Mouse (Mus musculus): Measurements from ENCODE around the gene Zfyve1. TPM values are rescaled to one million over a fixed set of nuclear protein-coding genes. Genes with fewer than 3 reads are reported as not detected.
A peak's percentile ranks its signal among the peaks of the same experiment; 100 is the strongest.
"Not testable (repeated sequence)": the region's sequence is repeated elsewhere in the genome, so short reads cannot be mapped to it uniquely, and the experiment has no call there.

Gene Zfyve1
- 10 to 100 TPM; 16.5 to 17.7 TPM for total RNA-seq (2021)
- long read RNA-seq, experiment 1, full-length matches to known transcripts: 12 of 16 reads
- long read RNA-seq, experiment 1, partial matches to known transcripts: 0 of 16 reads
- long read RNA-seq, experiment 1, other reads (novel, unspliced or antisense): 4 of 16 reads
- long read RNA-seq, experiment 2, full-length matches to known transcripts: 4 of 10 reads
- long read RNA-seq, experiment 2, partial matches to known transcripts: 4 of 10 reads
- long read RNA-seq, experiment 2, other reads (novel, unspliced or antisense): 2 of 10 reads

DNA sequence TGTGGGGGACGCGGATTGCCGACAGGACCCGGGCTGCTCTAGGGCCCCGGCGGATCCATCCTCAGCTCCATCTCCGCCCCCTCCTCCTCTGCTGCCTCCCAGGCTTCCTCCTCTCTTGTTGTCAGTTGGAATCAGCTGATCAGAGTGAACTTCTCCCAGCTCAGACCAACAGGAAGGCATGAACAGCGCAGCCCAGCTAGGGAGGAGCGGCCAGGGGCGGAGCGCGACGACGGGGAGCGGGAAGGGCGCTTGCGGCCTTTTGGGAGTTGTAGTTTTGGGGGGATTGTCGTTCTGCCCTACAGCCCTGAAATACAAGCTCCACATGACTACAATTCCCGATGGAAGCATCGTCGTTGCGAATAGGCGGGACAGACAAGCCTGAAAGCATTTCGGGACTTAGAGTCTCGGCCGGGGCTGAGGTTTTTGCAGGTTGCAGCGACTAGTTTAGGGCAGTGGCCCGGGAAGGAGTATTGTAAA, at the start of gene Zfyve1:
TSS of gene Zfyve1 (minus strand) at position 198 of the 477 bp plus-strand sequence.
- peak; percentile 84 for DNase-seq

DNA sequence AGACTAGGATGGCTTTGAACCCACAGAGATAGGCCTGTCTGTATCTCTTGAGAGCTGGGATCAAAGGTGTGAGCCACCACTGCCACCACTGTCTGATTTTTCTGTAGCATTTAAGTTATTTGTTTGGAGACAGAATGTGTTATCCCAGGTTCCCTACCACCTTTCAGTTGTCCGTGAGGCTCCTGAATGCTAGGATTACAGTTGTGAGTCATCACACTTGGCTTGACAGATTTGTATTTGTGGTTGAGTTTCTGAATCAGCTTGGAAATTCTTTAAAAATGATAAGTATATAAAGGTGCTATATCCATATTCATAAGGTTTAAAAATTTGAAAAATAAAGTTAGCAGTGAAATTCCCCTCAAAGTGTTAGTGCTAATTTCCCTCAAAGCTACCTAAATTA, 46.1 kb upstream of the Zfyve1 start:
- DNase-seq: no peak

DNA sequence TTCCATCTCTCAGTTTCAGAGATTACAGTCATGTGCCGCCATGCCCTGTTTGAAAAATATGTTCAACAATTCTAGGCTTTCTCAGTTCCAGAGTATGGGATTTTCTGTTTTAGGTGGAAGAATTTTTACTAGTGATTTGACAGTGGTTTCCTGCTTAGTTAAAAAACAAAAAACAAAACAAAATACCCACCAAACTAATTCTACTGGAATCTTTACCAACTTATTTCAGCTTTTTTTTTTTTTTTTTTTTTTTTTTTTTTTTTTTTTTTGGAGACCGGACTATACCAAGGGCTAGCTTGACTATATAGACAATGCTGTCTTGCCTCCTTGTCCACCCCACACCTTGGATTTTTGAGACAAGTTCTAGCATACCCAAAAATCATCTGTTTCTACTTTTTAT, 44.2 kb upstream of the Zfyve1 start:
- no peak for DNase-seq

DNA sequence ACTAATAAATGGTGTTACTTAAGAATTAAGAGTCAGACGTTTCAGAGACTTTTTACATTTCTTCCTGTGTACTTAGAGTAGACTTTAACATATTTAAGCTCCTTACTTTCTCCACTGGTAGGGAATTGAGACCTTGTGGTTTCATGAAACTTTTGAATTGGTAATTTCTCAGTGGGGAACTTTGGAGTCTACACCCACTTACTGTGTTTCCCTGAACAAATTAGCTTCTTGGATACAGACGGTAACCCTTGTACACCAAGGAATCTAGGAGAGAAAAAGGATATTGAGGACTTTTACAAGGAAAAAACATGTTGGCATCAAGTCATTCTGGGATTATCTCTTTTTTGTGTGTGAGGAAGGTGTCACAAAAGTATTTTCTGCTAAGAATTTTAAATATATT, 36.8 kb upstream of the Zfyve1 start:
- DNase-seq: no peak

DNA sequence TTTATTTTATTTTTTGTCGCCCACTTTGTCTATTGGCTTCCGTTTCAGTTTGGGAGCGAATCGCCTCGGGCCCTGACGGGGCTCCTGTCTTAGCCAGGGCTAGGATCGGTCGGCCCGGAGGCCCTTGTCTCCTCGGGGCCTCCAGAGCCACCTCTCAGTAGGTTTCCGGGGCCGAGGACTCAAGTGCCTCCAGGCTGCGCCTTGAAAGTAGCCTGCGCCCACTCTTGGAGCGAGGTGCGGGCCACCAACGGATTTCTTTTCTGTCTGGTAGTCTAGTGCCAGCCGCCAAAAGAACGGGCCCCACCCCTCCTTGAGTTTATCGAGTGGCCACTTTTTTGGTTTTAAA, 35.6 kb upstream of the Zfyve1 start:
- DNase-seq: peak; percentile 51

DNA sequence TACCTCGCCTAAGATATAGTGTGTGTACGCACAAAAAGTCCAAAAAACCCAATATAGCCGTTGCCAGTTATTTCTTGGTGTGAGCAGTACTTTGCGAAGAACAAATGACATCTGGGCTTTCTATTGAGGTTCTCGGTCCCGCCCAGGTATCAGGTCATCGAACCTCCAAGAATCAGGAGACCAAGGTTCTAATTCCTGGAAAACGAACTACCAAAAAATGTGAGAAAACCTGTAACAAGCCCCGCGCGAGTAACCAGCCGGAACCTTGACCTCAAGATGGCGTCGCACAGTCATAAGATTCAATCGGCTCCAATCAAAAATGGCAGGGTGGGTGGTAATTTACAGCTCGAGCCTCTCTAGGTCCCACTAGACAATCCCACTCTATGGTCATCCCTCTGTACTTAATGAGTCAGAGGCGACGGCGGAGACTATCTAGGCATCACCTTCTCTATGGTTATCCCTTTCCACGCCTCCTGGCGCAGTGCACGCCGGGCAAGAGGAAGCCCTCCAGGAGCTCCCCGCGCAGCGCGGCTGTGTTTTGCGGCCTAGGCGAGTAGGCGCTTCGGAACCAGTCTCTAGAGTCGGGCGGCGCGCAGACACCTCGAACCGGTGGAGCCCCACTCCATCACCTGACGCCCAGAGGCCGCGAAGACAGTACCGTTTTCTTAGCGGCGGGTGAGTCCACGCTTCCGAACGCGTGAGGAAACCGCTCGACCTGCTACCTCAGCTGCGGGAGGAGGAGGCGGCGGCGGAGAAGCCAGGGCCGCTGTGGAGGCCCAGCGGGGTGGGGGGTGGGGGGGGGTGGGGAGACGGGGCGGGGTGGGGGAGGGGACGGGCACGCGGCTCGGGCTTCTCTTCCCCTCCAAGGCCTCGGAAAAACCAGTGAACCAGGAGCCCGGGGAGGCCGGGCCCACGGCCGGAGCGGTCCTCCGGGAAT, 35.0 kb upstream of the Zfyve1 start:
- DNase-seq: peak; percentile 90

DNA sequence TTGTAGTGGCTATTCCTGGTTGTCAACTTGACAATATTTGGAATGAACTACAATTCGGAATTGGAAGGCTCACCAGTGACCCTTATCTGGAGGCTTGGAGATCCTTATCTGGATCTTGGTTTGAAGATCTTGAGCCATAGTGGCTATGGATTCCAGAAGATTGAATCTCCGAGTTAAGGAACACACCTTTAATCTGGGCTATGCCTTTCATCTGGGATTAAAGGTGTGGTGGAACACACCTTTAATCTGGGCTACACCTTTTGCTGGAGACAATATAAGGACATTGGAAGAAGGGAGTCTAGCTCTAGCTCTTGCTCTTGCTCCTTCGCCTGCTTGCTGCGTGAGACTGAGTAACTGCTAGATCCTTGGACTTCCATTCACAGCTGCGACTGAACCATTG, 33.9 kb upstream of the Zfyve1 start, which contains the start of gene Rbm25:
TSS of gene Rbm25 (plus strand) at position 301 of the 400 bp plus-strand sequence.
- DNase-seq: not testable (repeated sequence)

DNA sequence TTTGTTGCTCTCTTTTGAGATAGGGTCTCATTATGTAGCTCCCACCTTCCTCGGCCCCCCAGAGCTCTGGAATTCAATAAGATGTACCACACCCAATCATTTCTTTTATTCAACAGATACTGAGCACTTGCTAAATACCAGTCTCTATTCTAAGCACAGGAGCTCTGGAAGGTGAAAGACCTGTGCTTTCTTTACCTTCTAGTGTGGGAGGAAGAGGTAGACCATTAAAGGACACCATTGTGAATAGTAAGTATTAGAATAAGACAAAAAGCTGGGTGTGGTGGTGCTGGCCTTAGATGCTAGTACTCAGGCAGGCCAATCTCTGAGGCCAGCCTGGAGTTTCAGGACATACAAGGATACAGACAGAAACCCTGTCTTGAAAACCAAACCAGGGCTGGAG, 27.3 kb upstream of the Zfyve1 start:
- DNase-seq: no peak

DNA sequence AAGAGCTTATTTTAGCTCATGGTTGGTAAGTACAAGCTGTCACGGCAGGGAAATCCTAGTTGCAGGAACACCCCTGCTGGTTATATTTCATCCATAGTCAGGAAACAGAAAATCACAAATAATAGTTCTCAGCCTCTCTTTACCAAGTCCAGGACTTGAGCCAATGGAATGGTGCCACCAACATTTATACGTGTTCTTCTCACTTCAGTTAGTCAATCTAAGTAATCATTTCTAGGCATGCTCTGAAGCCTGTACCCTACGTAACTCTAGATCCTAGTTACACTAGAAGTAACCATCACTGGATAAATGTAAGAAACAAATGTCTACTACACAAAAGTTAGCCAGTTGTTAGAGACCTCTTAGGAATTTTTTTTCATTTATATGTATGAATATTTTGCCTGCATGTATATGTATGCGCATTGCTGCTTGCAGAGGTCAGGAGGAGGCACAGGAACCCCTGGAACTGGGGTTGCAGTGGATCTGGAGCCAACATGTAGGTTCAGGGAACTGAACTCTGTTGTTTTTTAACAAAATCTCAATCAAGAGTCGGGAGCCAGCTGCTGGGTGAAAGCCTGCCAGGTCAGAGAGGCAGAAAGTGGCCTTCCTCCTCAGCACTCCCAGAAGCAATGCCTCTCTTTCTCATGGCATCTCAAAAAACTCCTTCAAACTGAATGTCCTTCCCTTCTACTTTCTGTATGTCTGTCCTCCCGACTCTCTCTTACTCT, 25.2 kb upstream of the Zfyve1 start:
- no peak for DNase-seq

DNA sequence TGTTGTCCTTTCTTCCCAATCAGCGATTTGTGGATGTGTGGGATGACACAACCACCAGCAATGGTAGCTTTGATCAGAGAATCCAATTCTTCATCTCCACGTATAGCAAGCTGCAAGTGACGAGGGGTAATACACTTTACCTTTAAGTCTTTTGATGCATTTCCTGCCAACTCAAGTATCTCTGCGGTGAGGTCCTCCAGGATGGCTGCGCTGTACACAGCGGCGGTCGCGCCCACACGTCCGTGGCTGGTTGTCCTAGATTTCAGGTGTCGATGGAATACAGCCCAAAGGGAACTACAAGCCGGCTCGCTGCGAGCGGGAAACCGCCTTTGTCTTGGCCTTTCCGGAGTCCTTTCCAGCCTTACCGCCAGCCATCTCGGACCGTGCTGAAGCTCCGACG, 23.7 kb upstream of the Zfyve1 start:
- not testable (repeated sequence) for DNase-seq

DNA sequence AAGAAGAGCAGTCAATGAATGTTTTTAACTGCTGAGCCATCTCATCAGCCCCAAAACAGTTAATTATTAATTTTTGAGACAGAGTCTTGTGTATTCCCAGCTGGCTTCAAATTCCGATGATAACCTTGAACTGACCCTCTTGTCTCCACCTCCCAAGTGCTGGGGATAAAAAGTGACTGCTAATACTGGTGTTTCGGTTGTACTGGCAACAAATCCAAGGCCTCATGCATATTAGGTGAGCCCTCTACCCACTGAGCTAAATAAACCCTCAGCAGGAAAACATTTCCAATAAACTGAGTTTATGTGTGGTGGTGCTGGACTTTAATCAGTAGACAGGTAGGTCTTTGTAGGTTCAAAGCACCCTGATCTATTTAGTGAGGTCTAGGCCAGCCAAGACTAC, 22.0 kb upstream of the Zfyve1 start:
- DNase-seq: no peak

DNA sequence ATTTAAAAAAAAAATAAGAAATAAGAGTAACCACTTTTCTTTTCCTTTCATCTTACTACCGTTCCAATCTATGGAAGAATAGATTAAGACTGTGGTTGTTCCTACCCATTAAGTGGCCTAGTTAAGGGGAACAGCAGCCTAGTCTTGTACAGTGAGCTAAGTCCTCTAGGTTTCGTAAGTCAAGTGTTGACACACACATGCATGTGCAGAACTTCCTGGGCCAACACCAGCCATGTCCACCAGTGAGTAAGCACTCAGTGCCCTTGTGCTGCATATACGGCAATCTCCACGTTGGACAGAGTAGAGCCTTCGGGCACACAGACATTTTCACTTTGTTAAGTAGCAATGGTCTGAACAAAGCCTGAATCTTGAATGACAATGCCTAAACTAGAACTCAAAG, 20.2 kb upstream of the Zfyve1 start:
- DNase-seq: no peak

DNA sequence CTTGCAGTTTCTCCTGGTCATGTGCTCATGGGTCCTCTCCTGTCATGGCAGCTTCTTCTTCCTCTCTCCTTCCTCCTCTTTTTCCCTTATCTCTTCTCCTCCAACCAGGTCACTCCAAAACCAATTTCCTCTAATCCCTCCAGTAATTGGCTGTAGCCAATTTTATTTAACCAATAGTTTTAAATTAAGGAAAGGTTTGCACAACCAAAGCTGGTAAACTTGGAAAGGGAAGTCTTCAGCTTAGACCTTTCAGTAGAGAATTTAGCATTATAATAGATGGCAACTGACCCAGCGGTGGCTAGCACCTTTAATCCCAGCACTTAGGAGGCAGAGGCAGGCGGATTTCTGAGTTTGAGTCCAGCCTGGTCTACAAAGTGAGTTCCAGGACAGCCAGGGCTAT, 9.4 kb upstream of the Zfyve1 start:
- DNase-seq: not testable (repeated sequence)

DNA sequence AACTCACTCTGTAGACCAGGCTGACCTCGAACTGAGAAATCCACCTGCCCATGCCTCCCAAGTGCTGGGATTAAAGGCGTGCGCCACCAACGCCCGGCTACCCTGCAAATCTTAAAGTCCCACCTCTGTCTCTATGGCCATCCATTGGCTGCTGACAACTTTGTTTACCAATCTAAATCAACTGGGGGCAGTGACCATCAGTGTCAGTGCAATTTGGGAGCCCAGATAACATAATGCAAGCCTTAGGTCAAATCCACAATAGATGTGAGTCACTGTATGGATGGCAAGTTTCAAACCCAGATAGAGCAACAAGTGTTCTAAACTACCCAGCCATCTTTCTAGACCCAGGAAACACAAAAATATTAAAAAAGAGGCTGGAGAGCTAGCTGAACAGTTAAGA, 5.3 kb upstream of the Zfyve1 start:
- no peak for DNase-seq

DNA sequence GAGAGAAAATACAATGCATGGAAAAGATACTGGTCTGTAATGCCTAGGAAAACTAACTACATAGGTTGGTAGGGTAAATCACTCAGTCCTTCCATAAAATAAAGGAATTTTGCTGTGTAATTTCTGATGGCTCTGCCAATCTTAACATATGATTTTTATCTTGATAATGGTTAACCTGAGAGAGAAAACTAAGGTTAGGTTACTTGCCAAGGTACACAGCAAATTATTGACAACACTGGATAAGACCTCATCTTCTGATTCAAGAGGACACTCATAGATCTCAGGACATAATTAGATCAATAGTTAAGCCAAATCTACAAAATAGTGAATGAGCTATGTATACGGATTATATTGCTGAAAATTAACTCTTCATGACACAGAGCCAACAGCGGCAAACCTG, 859 bp upstream of the Zfyve1 start:
- no peak for DNase-seq

DNA sequence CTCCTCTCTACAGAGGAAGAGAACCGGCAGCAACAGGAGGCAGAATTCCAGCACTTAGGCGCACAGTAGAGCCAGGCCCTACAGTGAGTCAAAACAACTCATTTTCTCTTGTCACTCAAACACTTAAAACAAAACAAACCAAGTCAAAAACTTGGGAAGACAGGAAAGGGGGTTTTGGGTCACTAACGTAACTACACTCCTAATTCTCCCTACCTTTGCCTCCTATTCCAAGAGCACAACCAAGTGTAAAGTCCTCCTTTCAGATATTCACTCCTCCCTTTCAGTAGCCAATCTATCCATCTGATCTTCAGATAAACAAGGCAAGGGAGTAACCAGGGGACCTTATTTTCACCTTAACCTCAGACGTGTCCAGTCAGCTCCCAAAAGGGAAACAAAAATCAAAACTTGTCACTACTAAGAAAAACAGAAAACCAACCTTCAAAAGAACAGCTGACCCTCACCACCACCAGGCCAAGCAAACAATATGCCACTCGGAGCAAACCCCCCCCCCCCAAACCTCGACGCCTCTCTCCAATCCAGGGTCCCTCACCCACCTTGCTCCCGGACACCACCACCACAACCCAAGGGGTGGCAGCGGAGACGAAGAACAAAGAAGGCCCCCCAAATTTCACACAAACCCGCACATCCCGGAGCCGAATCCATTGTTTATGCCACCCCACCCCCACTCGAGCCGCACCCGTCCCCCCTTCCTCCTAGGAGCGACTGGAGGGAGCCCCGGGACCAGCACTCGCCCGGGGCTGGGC, 649 bp downstream of the Zfyve1 start:
- DNase-seq: no peak

DNA sequence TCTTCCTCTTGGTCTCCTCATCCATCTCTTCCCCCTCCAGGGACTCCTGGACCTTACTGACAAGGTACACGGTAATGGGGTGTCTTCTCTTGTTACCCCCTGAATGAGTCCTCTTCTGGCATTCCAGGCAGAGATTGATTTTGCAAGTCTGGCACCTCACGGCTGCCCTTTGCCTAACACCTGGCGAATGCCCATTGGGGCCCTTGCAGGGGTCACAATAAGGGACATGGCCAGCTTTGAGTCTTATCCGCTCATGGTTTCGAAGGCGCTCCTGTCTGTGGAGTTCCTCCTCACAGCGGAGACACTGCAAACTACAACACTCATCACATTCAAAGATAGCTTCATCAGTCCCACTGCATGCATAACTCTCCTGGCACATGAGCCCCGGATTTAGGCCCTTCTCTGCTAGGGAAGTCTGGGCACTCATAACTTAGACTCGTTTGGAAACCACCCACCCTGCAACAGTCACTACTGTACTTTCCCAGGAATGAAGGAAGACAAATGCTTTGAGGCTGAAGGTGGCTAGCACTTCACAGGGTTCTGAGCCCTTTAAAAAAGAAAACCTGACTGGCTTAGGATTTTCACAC, 2.5 kb downstream of the Zfyve1 start:
- DNase-seq: no peak

DNA sequence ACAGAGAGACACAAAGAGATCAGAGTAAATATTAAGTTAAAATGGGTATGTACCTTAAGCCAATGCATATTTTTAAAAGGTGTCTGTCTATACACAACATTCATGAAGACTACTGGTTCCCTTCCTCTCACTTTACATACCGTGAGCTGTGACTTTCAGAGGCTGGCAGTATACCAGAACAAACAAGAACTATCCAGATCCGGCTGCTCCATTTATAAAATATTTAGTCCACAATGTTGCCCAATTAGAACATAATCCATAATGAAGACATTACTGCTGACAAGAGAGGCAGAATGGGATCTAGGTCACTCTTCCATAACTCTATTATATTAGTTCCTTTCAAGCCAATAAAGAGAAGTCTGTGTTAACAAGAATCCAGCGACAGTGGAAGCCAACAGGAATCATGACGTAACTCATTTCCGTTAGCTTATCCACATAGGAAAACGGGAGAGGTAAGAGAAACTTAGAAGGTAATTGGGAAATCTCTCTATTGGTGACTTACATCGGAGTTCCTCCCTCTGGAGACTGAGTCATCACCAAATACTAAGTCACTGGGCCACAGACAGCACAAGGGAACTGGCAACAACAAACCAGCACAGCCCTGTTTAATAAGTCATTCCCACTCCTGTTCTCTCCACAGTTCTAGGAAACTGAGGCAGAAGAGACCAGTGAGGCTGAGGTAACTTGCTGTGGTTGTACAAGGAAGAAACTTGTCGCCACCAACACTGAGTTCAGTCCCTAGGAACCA, 5.1 kb downstream of the Zfyve1 start:
- no peak for DNase-seq

DNA sequence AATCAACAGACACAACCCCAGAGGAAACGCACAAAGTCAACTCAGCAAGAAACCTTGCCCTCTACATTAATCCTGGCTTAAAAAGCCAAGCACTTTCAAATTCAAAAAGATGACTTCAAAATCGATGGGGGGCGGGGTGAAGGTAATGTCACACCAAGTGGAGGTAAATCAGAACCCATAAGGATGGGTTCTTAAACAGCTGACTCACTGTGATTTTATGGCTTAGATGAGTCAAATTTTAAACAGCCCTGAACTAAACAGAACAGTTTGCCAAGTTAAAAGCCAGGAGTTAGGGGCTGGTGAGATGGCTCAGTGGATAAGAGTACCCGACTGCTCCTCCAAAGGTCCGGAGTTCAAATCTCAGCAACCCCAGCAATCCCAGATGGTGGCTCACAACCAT, 10.4 kb downstream of the Zfyve1 start:
- DNase-seq: no peak

DNA sequence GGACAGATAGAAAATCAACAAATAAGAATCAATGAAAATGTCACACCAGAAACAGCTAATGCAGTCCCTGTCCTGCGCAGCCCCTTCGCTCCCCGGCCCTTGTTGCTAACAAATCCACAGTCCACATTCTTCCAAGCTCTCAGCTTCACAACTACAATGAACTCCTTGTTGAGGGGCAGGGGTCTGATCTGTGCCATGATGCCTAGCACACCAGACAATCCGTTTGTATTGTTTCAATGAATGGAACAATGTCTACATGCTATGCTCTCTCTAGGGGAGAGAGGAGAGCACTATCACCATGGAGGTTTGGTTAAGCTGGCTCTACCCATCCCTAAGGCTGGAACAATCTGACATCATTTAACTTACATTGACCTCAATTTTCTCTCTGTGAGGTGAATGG, 14.3 kb downstream of the Zfyve1 start:
- no peak for DNase-seq

DNA sequence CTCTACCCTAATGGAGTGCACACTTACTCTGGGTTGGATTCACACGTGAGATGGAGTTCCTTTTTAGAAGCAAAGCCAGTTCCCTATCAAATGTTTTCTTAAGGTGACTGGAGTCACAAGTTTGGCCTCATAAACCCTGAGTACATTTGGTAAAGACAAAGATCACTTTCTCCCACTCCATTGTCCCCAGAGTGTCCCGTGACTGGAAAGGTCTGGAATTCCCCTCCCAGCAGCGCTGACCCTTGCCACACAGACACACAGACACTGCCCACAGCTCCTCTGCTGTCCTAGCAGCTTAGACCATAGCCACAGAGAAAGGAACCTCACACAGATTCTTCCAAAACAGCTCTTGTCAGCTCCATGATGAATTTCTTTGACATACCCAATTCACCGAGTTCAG, 14.9 kb downstream of the Zfyve1 start:
- no peak for DNase-seq

Measured in gastrocnemius, postnatal 10 days (tissue).